Mouse (Mus musculus) ES-Bruce4 (cell line): ENCODE results near the gene Tmem132c.

ENCODE experiments used
- CTCF ChIP-seq: IDR thresholded peaks from one replicate; pipeline ENCODE4 v1.8.1; 2011; ENCODE audit warnings: low read depth, low read length
- POLR2A ChIP-seq: IDR thresholded peaks from one replicate; pipeline ENCODE4 v1.8.1; 2011; ENCODE audit warnings: low read length; ENCODE audit not compliant: insufficient read depth

GRCm38 (mm10) chr5:127256947-127257610 is 15.5 kb downstream of the Tmem132c start:
- no peak for TF ChIP-seq POLR2A
- TF ChIP-seq CTCF: no peak
